Mouse (Mus musculus): ENCODE results near the gene Tfb2m.

GRCm38 (mm10) chr1:179502565-179502964, 43.5 kb downstream of the Tfb2m start:
- TF ChIP-seq MAFK (IDR thresholded peaks at IDR 0.05; ENCODE audit: insufficient read depth, low read depth, low read length) (no peak), CHD2 (IDR thresholded peaks at IDR 0.05; ENCODE audit: low read depth, low read length) (no peak), ZNF384 (IDR thresholded peaks at IDR 0.05; ENCODE audit: low read depth, low read length) (no peak)
